Mouse (Mus musculus) spleen, postnatal 36 days (tissue): ENCODE measurements at regions not wholly inside any gene's neighbourhood (a gene's known extent, or its start where the extent isn't known, plus 50 kb on each side); places are given as distances from the start of the nearest gene placed in this dataset.

Source experiments
- DNase-seq, 2 experiments: peaks; one replicate each; pipeline ENCODE4 v3.0.0; 2022; ENCODE audit warnings: low spot score in 2 of 2, mixed read lengths in 1 of 2

DNA sequence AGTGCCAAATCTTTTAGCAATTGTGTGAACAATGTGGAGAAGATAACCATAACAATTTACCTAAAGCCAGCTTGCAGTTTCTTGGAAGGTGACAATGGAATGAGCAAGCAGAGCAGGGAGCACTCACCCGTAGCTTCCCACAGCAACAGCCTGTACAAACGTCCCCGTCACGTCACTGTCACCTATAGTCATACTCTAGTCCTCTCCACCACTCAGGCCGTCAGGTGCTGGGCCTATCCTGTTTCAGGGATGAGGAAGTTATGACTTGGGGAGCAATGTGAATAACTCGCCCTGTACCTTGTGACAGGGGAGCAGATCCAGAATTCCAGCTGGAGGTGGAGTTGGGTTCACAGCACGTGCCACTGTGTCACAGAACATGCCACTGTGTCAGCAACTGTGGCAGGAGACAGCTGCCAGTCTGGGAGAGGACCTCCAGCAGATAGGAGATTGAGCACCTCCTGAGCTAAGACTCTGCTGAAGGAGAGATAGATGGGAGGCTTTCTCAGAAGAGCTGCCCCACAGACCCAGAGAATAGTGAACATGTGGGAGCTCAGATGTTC lies 73.4 kb upstream of the Egln3 start:
- no peak for DNase-seq

DNA sequence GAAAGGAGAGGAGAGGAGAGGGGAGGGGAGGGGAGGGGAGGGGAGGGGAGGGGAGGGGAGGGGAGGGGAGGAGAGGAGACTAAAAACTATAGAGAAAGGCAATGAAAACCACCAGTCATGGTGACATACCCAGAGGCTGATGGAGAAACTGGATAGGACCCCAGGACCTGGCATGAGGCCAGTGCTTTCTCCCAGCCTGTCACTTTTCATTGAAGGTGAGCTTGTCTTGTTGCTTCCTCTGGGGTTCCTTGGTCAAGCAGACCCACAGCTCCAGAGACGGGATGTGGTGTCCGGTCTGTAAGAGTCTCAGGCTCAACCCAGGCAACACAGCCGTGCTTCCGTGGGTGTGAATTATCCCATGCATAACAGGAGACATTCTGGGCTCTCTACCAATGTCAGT lies 69.8 kb upstream of the Egln3 start:
- no peak for DNase-seq

DNA sequence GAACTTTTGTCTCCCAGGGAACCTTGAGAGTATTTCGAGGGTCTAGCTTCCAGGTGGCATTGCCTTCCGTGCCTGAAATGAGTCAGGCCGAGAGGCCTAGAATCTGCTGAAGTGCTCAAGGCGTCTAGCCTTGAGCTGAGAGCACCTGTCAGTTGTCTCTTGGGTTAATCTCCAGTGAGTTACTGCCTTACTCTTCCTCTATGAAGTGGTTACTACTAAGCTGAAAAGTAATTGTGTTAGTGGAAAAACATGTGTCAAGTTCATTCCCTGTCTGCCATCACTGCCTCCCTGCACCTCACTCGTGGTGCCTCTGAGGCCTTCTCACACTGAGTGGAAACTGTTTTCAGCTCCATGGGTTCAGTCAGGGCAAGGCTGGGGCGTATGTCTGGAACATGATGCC lies 69.0 kb upstream of the Egln3 start:
- DNase-seq: no peak

- no peak for DNase-seq
Observed at GRCm38 (mm10) chr12:54272226-54272625, 68.6 kb upstream of the Egln3 start.

DNA sequence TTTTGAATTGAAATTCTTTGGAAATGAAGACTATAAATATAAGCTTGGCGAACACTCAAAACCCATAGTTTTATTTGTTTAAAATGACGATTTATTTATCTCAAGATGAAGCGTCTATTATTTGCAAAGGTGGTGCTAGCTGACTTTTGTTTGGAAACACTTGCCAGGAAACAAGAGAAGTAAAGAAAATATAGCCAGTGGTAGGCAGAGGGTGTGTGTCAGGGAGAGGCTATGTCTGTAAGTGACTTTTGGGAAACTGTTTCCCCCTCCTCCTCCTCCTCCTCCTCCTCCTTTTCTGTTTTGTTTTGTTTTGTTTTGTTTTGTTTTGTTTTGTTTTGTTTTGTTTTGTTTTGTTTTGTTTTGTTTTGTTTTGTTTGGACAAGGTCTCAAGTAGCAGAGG lies 62.2 kb upstream of the Egln3 start:
- DNase-seq: no peak

- no peak for DNase-seq
Observed at GRCm38 (mm10) chr12:54264893-54265835, 61.5 kb upstream of the Egln3 start.

GRCm38 (mm10) chr12:54264418-54264733 lies 60.7 kb upstream of the Egln3 start:
- no peak for DNase-seq

DNA sequence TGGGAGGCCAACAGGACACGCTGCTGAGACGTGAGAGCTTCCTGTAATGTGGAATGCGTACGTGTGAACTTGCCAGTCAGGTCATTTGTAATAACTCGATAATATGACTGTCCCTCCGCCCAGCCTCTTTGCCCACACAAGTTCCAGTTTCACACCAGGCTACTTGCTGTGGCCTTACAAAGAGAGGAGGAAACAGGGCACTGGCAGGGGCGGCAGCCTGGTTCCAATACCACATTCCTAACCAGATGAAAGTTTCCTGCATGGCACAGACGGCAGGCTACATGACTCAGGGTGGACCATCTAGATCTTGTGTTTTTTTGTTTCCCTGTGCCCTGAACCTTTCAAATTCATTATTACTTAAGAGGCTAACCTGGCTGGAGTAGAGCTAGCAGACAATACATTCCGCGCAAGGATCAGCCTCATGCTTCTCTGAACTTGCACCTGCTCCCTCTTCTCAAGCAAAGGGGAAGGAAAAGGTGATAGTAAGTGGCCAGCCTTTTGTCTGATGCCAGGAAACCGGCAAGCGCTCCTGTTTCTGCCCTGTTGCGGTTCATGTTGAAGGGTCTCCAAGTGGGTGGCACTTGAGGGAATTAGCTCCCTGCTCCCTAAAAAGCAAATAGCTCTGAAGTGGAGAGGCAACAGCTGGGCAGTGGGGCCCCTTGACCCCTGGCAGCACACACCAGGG lies 60.2 kb upstream of the Egln3 start:
- DNase-seq: no peak

DNA sequence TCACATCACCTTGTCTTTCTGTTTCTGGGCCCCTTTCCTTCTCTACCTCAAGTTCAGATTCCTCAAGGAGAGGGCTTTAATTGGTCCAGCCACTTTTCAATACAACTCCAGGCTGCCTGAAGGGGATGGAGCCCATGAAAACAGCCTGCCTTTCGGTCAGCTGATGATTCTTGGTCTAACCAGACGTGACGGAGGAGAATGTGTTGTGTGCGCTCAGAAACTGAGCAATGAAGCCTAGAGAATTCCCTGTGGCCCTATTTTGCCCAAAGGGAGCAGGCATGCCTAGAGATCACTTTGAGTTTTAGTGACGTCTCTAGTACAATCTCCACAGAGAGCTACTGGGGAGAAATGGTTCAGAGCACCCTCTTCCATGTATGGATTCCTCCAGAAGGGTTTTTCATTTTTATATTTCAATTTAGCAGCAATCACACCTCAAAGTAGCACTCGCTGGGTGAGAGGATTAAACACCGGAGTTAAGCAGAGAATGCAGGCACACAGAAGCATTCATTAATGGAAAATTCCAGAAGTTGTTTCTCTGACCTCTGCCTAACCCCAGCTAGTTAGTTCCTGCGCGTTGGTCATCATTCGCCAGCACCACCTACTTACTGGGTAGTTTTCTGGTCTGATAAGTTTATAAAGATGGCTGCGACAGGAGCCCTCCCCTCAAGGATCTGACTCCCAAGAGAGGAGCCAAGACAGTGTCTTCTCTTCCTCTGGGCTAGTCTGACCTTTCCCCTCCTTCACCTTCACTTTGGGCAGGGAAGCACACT lies 58.8 kb upstream of the Egln3 start:
- no peak for DNase-seq

DNA sequence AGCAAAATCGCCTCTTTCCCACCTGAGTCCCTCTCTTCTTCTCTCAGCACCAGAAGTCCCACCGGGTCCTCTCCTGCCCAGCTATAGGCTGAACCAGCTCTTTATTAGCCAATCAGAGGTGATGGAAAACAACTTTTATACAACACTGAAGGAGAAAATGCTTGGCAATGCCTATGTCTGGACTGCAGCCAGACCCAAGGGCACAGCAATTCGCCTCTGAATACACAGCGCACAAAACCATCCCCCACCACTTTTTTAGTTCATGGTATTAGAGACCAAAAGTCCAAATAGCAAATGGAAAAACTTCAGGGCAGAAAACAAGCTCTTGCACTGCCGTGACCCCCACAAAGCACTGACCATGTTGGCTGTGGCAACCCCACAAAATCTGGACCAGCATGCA lies 57.8 kb upstream of the Egln3 start:
- DNase-seq: no peak

DNA sequence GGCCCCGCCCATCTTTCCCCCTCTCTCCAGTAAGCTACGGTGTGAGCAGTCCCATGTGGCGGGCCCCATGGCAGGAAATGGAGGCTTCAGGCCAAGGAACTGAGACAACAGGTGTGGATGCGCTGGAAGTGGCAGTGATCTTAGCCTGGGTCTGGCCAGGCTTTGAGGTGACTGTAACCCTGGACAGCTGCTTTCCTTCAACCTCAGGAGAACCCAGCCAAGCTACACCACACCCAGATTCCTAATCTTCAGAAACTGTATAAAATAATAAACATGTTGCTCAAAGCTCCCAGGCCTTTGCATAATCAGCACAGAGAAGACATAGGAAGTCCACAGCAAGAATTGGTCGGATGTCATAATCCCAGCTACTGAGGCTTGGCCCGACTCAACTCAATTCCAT lies 56.8 kb upstream of the Egln3 start:
- no peak for DNase-seq

- DNase-seq: no peak
Observed at GRCm38 (mm10) chr12:54257776-54258433, 54.2 kb upstream of the Egln3 start.

DNA sequence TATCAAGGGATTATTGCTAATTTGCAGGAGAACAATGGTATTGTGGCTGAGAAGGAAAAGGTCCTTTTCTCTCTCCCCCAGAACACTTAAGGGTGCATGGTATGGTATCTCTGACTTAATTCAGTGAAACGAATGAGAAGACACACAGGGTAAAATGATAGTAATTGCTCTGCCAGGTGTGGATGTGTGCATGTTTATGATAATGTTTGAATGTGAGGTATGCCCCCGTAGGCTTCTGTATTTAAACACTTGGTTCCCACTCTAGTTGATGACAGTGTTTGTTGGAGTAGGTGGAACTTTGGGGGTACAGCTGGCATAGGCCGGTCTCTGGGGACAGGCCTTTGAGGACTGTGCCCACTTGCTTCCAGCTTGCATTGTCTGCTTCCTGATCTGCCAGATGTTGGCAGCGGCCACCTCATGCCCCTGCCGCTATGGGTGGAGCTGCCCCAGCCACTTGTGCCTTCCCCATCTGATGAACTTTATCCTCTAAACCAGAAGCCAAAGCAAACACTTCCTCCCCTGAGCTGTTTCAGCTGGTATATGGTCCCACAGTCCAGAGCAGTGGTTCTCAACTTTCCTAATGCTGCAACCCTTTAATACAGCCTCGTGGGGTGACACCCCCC lies 53.0 kb upstream of the Egln3 start:
- no peak for DNase-seq
